Mouse (Mus musculus) monocyte, adult 59 days (primary cell): Measurements from ENCODE around the gene Ccdc174. TPM values are rescaled to one million over a fixed set of nuclear protein-coding genes. Genes with fewer than 3 reads are reported as not detected.

Source experiments
- total RNA-seq, 2 experiments: library from RNA; stranded (reverse); gene quantifications; one replicate each; pipeline ENCODE4 v1.2.4; 2023

Ccdc174 gene
- total RNA-seq = 10 to 100 TPM; 34.7 to 39.0 TPM

DNA sequence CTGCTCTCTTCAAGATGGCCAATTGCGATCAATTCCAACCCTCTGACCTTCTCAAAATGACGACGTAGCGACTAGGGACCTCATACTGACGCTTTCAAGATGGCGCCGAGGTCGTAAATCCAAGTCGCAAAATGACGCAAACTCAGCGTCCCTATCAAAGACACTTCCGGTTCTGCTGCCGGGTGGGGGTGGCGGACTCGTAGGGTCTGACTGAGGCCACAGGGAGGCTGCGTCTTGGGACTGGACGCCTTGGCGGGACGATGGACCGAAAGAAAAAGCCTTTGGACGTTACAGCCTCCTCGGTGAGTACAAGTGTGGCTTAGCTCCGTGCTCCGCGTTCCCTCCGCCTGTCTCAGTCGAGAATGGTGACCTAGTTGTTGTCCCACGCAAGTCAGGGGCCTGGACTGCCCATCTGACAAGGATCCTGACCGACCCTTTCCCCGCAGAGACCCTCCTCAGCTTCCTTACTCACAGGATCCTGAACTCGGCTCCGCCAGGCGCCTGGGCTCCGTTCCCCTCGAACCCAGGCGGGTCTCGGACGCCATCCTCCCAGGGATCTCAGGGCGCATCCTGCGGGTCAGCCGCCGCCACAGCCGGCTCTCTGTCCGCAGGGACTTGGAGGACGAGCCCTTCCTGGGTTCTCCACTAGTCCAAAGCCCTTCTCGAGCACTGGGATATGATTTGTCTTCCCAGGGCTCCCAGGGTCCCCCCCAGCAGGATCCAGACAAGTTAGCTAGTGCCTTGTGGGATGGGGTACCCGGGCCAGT is at the start of gene Ccdc174:
Gene Ccdc174, plus strand, starts transcription at position 169 of the 767 bp plus-strand sequence.

DNA sequence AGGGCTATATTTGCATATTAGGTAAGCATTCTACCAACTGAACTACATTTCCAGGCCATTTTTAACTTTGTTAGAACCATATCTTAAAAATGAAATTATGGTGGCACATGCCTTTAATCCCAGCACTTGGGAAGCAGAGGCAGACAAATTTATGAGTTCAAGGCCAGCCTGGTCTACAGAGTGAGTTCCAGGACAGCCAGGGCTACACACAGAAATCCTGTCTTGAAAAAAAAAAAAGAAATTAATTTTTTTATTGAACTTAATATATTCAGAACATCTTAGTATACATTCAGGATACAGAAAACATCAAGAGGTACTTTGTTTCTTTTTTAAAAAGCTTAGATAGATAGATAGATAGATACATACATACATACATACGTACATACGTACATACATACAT is 24.7 kb downstream of the Ccdc174 start, which contains the start of gene 4930590J08Rik:
Gene 4930590J08Rik, plus strand, starts transcription at position 301 of the 400 bp plus-strand sequence.

Other genes starting within 250 kb of the Ccdc174 start
- gene Slc6a6, start 194.0 kb upstream of the Ccdc174 start, total RNA-seq = 100 to 1,000 TPM; 300 to 331 TPM
- gene Grip2, start 50.8 kb upstream of the Ccdc174 start, total RNA-seq = not detected
- 1 to 10 TPM; 1.7 to 1.8 TPM for gene 4930590J08Rik, start 24.8 kb downstream of the Ccdc174 start, total RNA-seq
- under 1 TPM; 0.16 to 0.18 TPM for gene Fgd5, start 100.8 kb downstream of the Ccdc174 start, total RNA-seq
- gene Nr2c2, start 213.3 kb downstream of the Ccdc174 start, total RNA-seq = 10 to 100 TPM; 72.7 to 78.6 TPM